Mouse (Mus musculus) midbrain, embryonic 14.5 days (tissue): ENCODE results near the gene Nucb1. TPM values are rescaled to one million over a fixed set of nuclear protein-coding genes. Genes with fewer than 3 reads are reported as not detected.
A peak's percentile ranks its signal among the peaks of the same experiment; 100 is the strongest.
"Not testable (repeated sequence)": the region's sequence is repeated elsewhere in the genome, so short reads cannot be mapped to it uniquely, and the experiment has no call there.

Experiments
- ATAC-seq: fragments of 200-750 bp; cut with Nextera tagmentation; 2 replicates; pipeline ENCODE4 v1.8.0; 2017; ENCODE audit warnings: moderate number of reproducible peaks, moderate library complexity; ENCODE audit not compliant: low FRiP score, low TSS enrichment
- DNase-seq: peaks from one replicate; pipeline ENCODE4 v3.0.0-alpha.2; 2015
- H3K27ac ChIP-seq: fragments of 300-500 bp; sonication (generic); replicated peaks from 2 replicates; pipeline ENCODE4 v1.5.1; 2014; ENCODE audit warnings: mild to moderate bottlenecking, low read depth, low read length, moderate library complexity
- H3K27me3 ChIP-seq: fragments of 300-500 bp; sonication (generic); 2 replicates; pipeline ENCODE4 v1.6.1; 2014; ENCODE audit warnings: low read length, control low read depth, mixed read lengths; ENCODE audit not compliant: control insufficient read depth, insufficient read depth
- H3K36me3 ChIP-seq: fragments of 300-500 bp; sonication (generic); 2 replicates; pipeline ENCODE4 v1.6.1; 2014; ENCODE audit warnings: low read length, control low read depth; ENCODE audit not compliant: control insufficient read depth, insufficient read depth
- H3K4me1 ChIP-seq: fragments of 300-500 bp; sonication (generic); 2 replicates; pipeline ENCODE4 v1.6.1; 2014; ENCODE audit warnings: mild to moderate bottlenecking, antibody characterized with exemption, low read length, control low read depth; ENCODE audit not compliant: control insufficient read depth, insufficient read depth
- H3K4me2 ChIP-seq: fragments of 300-500 bp; sonication (generic); 2 replicates; pipeline ENCODE4 v1.6.1; 2014; ENCODE audit warnings: mild to moderate bottlenecking, low read length, moderate library complexity
- H3K4me3 ChIP-seq: fragments of 300-500 bp; sonication (generic); replicated peaks from 2 replicates; pipeline ENCODE4 v1.5.1; 2014; ENCODE audit warnings: low read depth, low read length
- H3K9ac ChIP-seq: fragments of 300-500 bp; sonication (generic); replicated peaks from 2 replicates; pipeline ENCODE4 v1.6.1; 2014; ENCODE audit warnings: mild to moderate bottlenecking, low read length, moderate library complexity
- H3K9me3 ChIP-seq: fragments of 300-500 bp; sonication (generic); 2 replicates; pipeline ENCODE4 v1.6.1; 2016; ENCODE audit warnings: low read length, control low read depth, mixed read lengths; ENCODE audit not compliant: control insufficient read depth
- WGBS: fragments of 180-500 bp; shearing (Covaris S2); extraction: QIAGEN DNeasy Blood & Tissue Kit; methylation state at CpG from one replicate; pipeline ENCODE4 v1.1.7; 2014; 5-methylcytosine and 5-hydroxymethylcytosine counted together
- polyA plus RNA-seq: library from polyadenylated mRNA; unstranded; fragments of >200 nt; fragmentation: Nextera tagmentation; extraction: Ambion mirVana; gene quantifications from 2 replicates; pipeline ENCODE4 v1.2.1, GENCODE M21; 2014

The Nucb1 gene
- polyA plus RNA-seq, 1 experiment from 2014 or later = 89.5 TPM

DNA sequence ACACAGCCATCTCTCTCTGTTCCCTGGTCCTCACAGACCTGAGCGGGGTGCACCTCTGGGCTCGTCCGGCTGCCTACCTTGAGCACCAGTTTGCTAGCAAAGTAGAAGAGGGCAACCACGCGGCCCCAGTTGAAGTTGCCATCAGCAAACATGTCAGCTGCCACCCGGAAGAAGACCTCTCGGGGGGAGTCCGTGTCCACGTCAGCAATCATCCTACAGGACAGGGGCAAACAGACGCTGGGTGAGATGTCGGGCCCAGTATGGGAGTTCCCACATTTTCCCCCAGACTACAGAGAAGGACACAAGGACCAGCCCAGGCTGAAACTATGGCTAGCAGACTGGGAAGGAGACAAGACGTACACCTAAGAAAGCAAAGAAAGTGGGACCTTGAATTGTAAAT is 45.1 kb downstream of the Nucb1 start:
- no peak overlapping the region for H3K27ac ChIP-seq
- no peaks in the 10 kb centered on the region for H3K9me3 ChIP-seq
- no peak overlapping the region for H3K9ac ChIP-seq
- H3K27me3 ChIP-seq = no peaks in the 10 kb centered on the region
- DNase-seq = no peak
- H3K36me3 ChIP-seq = peaks cover 34% of the 10 kb centered on the region
- WGBS = 97% methylated on average over 12 of the region's 12 CpGs
- ATAC-seq = no peak
- H3K4me3 ChIP-seq = 0 out of 2 replicates have a peak overlapping the region, but pooled peaks have one; percentile 84
- peak overlapping the region; percentile 95; the same call in 1 of the 2 replicates for H3K4me2 ChIP-seq
- H3K4me1 ChIP-seq = peaks cover 23% of the 10 kb centered on the region

DNA sequence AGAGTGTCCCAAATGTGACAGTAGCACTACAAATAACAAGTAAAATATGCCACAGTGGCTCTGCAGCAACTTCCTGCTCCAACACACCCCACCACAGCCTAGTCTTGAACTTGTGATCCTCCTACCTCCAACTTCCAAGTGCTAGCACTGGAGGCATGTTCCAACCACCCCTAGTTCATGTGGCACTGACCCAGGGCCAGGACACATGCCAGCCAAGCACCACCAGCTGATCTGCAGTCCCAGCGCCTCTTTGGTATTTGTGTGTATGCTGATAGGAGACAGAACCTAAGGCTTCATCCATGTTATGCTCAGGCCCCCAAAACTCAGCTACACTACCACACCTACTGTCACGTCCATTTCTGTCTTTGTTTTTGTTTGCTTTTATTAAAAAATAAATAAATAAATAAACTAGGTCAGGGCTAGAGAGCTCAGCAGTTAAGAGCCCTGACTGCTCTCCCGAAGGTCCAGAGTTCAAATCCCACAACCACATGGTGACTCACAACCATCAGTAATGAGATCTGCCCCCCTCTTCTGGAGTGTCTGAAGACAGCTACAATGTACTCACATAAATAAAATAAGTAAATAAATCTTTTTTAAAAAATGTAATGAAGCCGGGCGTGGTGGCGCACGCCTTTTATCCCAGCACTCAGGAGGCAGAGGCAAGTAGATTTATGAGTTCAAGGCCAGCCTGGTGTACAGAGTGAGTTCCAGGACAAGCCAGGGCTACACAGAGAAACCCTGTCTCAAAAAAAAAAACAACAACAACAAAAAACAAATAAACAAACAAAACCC is 46.0 kb downstream of the Nucb1 start:
- no peak overlapping the region for H3K4me2 ChIP-seq
- no peak overlapping the region for H3K9ac ChIP-seq
- 97% methylated on average over 7 of the region's 7 CpGs for WGBS
- H3K27ac ChIP-seq = no peak overlapping the region
- H3K9me3 ChIP-seq = no peaks in the 10 kb centered on the region
- H3K27me3 ChIP-seq = no peaks in the 10 kb centered on the region
- DNase-seq (no peak), ATAC-seq (no peak)
- peaks cover 24% of the 10 kb centered on the region for H3K4me1 ChIP-seq
- H3K36me3 ChIP-seq = peaks cover 34% of the 10 kb centered on the region
- H3K4me3 ChIP-seq = no peak overlapping the region

DNA sequence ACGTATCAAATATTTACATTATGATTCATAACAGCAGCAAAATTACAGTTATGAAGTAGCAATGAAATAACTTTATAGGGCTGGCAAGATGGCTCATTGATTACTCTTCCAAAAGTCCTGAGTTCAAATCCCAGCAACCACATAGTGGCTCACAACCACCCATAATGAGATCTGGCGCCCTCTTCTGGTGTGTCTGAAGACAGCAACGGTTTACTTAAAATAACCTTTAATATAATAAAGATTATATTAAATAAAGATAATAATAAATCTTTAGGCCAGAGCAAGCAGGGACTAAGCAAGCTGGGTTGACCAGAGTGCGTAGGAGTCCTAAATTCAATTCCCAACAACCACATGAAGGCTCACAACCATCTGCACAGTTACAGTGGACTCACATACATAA is 47.3 kb downstream of the Nucb1 start:
- not testable (repeated sequence) for ATAC-seq, H3K27me3 ChIP-seq, H3K4me3 ChIP-seq, H3K9ac ChIP-seq, DNase-seq, H3K4me2 ChIP-seq, H3K9me3 ChIP-seq, H3K27ac ChIP-seq
- peaks cover 39% of the 10 kb centered on the region for H3K36me3 ChIP-seq
- peaks cover 28% of the 10 kb centered on the region for H3K4me1 ChIP-seq
- 80% methylated on average over 4 of the region's 4 CpGs for WGBS

DNA sequence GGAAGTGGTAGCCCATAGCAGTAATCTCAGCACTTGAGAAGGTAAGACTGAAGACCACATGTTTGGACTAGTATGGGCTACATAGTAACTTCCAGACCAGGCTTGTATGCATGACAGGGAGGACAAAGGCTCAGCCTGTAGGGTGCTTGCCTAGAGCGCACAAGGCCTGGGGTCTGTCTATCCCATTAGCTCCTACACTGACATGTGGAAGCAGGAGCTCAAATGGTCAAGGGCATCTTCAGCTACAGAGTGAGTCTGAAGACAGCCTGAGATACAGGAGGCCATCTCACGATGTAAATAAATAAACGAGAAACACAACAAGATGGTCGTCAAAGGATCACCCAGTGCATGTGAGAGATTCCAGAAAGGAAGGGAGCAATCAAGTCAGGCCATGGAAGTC is 47.9 kb downstream of the Nucb1 start:
- peaks cover 33% of the 10 kb centered on the region for H3K4me1 ChIP-seq

DNA sequence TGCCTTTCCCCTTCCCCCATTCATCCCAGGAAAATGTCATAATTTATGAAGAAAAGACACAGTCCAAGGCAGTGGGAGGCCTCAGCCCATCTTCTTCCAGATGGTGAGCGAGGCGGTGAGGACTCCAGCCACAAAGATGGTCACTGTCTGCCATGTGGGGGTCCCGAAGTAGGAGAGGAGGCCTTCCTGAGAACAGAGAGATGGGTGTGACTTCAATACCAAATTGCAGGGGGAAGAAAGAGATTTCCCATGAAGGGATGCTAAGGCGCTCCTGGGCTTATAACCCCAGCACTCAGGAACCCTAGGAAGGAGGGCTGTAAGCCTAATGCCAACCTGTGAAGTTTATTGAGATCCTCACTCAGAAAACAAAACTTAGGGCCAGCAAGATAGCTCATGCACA is 48.4 kb downstream of the Nucb1 start:
- Histone ChIP-seq H3K27me3 (no peaks in the 10 kb centered on the region), H3K36me3 (peaks cover 50% of the 10 kb centered on the region), H3K4me2 (no peak overlapping the region), H3K27ac (no peak overlapping the region; the same call in 1 of the 2 replicates), H3K9me3 (no peaks in the 10 kb centered on the region), H3K4me1 (peaks cover 39% of the 10 kb centered on the region), H3K4me3 (no peak overlapping the region), H3K9ac (no peak overlapping the region)
- no peak for DNase-seq
- no peak for ATAC-seq
- WGBS = 92% methylated on average over 4 of the region's 4 CpGs

More for the DNA sequence above, 47.9 kb downstream of the Nucb1 start:
- Histone ChIP-seq H3K27me3 (no peaks in the 10 kb centered on the region), H3K27ac (no peak overlapping the region), H3K36me3 (peaks cover 44% of the 10 kb centered on the region), H3K9me3 (no peaks in the 10 kb centered on the region), H3K9ac (no peak overlapping the region), H3K4me3 (no peak overlapping the region), H3K4me2 (no peak overlapping the region)
- DNase-seq (no peak), ATAC-seq (no peak)
- 94% methylated on average over 4 of the region's 4 CpGs for WGBS

DNA sequence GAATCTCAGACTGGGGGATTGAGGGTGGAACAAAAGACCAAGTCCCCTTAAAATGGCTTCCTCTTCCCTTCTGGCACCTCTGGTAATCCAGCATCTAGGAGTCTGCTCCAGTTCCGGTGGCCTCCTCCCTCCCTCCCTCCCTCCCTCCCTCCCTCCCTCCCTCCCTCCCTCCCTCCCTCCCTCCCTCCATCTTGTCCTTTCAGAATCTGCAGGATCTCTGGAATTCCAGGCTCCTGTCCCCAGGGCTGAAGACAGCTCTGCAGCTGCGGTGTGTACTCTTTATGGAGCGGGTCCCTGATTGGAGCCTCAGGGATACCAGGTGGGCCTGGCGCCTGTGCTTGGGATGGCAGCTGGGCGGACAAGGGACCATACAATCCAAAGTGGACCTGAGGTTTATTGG is 48.9 kb downstream of the Nucb1 start:
- 58% methylated on average over 5 of the region's 5 CpGs for WGBS
- no peaks in the 10 kb centered on the region for H3K9me3 ChIP-seq
- DNase-seq (no peak), ATAC-seq (no peak)
- peak overlapping the region; percentile 94 for H3K27ac ChIP-seq
- H3K4me1 ChIP-seq = peaks cover 41% of the 10 kb centered on the region
- H3K4me2 ChIP-seq = no peak overlapping the region
- H3K27me3 ChIP-seq = no peaks in the 10 kb centered on the region
- H3K4me3 ChIP-seq = no peak overlapping the region
- H3K9ac ChIP-seq = no peak overlapping the region
- H3K36me3 ChIP-seq = peaks cover 52% of the 10 kb centered on the region

DNA sequence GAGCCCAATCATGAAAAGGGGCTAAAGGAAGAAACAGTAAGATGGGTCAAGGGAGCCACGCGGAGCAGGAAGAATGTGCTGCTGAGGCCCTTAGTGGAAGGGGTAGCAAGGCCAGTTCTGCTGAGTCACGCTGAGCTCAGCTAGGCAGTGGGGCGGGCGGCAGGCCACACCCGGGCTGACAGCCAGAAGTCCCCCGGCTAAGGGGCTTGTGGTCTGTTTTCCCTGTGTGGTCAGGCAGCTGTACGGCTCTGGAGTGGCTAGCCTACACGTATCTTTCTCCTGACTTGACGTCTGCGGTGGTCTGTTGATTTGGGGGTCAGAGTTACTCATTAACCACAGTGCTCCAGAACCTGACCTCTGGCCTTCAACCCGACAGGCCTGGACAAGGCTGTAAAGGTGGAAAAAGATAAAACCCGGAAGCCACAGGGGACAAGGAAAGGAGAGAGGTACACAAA is 49.3 kb downstream of the Nucb1 start:
- 50% methylated on average over 13 of the region's 13 CpGs for WGBS
- peaks cover 37% of the 10 kb centered on the region for H3K4me1 ChIP-seq
- H3K9me3 ChIP-seq = no peaks in the 10 kb centered on the region
- peak overlapping the region; percentile 94 for H3K27ac ChIP-seq
- ATAC-seq (no peak), DNase-seq (peak; percentile 52)
- H3K4me3 ChIP-seq = no peak overlapping the region
- H3K36me3 ChIP-seq = peaks cover 54% of the 10 kb centered on the region
- H3K4me2 ChIP-seq = peak overlapping the region; percentile 65; the same call in 1 of the 2 replicates
- no peak overlapping the region for H3K9ac ChIP-seq
- H3K27me3 ChIP-seq = no peaks in the 10 kb centered on the region

DNA sequence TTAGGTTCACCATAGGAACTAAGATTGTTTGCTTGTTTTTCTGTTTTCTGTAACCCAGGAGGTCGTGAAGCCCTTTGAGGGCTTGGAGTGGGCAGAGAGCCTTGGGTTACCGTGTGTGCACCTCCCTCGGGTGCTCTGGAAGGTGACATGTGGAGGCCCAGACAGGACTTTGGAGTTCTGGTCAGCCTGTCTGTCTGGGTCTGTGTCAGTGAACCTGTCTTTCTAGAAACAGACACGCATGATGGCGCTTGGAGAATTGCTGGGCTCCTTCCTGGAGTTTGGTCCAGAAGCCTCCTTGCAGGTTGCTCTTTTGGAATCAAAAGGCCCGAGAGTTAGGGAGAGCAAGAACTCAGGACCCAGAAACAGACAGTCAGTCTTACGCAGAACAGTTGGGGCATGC is 49.8 kb downstream of the Nucb1 start:
- H3K4me3 ChIP-seq = peak overlapping the region; percentile 88
- H3K36me3 ChIP-seq = peaks cover 55% of the 10 kb centered on the region
- H3K4me2 ChIP-seq = peak overlapping the region; percentile 65
- peaks cover 32% of the 10 kb centered on the region for H3K4me1 ChIP-seq
- peak; percentile 29 for DNase-seq
- WGBS = 80% methylated on average over 7 of the region's 7 CpGs
- peak overlapping the region; percentile 94 for H3K27ac ChIP-seq
- H3K9ac ChIP-seq = peak overlapping the region; percentile 88; the same call in 1 of the 2 replicates
- no peaks in the 10 kb centered on the region for H3K27me3 ChIP-seq
- H3K9me3 ChIP-seq = no peaks in the 10 kb centered on the region
- ATAC-seq = no peak
